Mouse (Mus musculus): ENCODE data around the gene Olfr799. TPM values are rescaled to one million over a fixed set of nuclear protein-coding genes. Genes with fewer than 3 reads are reported as not detected.

Olfr799 gene
- not detected in 2 replicates for polyA plus RNA-seq (2015; fragmentation: Nextera tagmentation; extraction: Ambion mirVana)

DNA sequence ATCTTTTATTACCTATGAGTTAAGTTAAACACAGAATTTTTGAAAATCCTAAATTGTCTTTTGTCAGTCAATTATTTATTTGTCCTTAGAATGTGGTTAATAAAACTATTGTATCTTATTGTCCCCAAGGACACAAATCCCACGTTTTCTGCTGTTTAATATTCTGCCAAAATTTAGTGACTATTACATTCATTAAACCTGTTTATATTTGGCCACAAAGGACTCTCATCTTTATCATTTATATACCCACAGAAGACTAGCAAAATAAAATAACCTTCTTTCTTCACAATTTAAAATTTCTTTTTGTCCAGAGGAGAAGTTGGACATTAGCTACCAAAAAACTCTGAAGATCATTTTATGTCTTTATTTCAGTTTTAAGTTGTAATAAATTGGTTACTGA lies at the start of gene Olfr799:
Gene Olfr799, plus strand, starts transcription at position 301 of the 400 bp plus-strand sequence.
- Histone ChIP-seq H3K27ac (no peak within 1 kb of the TSS), H3K4me3 (no peak within 1 kb of the TSS), H3K4me2 (no peak within 1 kb of the TSS), H3K9me3 (no peaks in the 10 kb centered on the region), H3K27me3 (no peaks in the 10 kb centered on the region), H3K36me3 (no peaks in the 10 kb centered on the region), H3K9ac (no peak within 1 kb of the TSS), H3K4me1 (replicated peaks) (no peaks in the 10 kb centered on the region)
- no peak for ATAC-seq (ENCODE audit: low FRiP score)
- 43% methylated on average over 1 of the region's 1 CpGs for WGBS

DNA sequence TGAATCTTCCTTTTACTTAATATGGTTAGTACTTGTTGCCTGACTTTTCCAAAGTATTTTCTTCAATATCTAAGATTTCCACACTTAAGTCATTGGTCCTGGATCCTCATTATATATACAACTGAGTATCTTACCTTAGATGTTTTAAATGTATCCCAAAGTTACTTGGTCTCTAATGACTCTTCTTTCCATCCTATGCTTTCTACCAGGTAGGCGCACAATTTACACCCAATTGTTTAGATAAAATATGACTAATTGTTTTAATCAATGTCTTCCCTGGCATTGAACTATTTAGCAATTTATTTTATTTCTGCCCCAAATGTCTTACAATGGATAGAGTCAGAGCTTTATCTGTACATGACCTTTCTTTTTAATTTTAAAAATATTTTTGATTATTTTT lies 24.8 kb upstream of the Olfr799 start, which contains the start of gene Olfr796:
Gene Olfr796, minus strand, starts transcription at position 101 of the 400 bp plus-strand sequence.
- ATAC-seq (ENCODE audit: low FRiP score): no peak
- no peaks in the 10 kb centered on the region for H3K27me3 ChIP-seq
- no peak within 1 kb of the TSS for H3K4me3 ChIP-seq
- no peaks in the 10 kb centered on the region for H3K9me3 ChIP-seq
- no peaks in the 10 kb centered on the region for H3K4me1 ChIP-seq (replicated peaks)
- 98% methylated on average over 1 of the region's 1 CpGs for WGBS
- no peaks in the 10 kb centered on the region for H3K36me3 ChIP-seq
- no peak within 1 kb of the TSS for H3K4me2 ChIP-seq
- no peak within 1 kb of the TSS for H3K9ac ChIP-seq
- no peak within 1 kb of the TSS for H3K27ac ChIP-seq

DNA sequence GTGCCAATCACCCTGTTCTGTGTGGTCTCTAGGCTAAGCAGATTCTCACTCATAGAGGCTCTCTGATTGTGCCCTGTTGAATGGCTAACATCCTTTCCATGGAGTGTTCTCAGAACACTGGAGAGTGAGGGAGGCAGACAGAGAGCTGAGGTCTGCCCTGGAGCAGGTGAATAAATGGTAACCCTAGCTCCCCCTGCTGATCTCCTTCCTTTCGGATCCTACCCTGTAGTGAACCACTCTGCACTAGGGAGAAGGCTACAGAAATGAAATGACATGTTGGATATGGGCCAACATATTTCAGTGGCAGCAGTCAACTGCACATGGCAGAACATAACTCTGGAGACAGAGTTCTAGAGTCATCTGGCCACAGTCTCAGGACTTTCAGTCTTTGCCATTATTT lies 15.6 kb upstream of the Olfr799 start:
- no peaks in the 10 kb centered on the region for H3K9me3 ChIP-seq
- no peak for ATAC-seq (ENCODE audit: low FRiP score)
- H3K27ac ChIP-seq: no peak overlapping the region
- 14% methylated on average over 1 of the region's 1 CpGs for WGBS
- H3K4me1 ChIP-seq (replicated peaks): no peaks in the 10 kb centered on the region
- H3K36me3 ChIP-seq: no peaks in the 10 kb centered on the region
- no peak overlapping the region for H3K4me3 ChIP-seq
- H3K4me2 ChIP-seq: no peak overlapping the region
- no peaks in the 10 kb centered on the region for H3K27me3 ChIP-seq
- H3K9ac ChIP-seq: no peak overlapping the region

DNA sequence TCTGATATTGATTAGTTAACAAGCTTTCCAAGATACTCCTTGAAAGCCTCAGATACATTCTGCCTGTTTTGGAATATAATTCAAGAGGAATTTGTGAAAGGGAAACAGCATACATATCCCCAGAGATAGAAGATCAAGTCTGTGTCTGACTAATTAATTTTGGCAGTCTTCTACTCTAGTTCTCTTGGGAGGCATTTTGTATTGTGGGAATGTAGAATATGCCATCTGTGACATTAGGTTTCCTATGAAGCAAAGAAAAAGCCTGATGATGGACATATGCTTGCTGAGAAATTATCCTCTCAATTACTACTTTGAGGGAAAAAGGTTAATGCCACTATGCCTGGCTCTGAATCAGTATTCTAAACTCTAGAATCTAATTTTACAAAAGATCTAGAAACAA lies 14.0 kb upstream of the Olfr799 start:
- no peaks in the 10 kb centered on the region for H3K27me3 ChIP-seq
- H3K4me1 ChIP-seq (replicated peaks): no peaks in the 10 kb centered on the region
- no peak overlapping the region for H3K27ac ChIP-seq
- H3K4me2 ChIP-seq: no peak overlapping the region
- no peak for ATAC-seq (ENCODE audit: low FRiP score)
- no peak overlapping the region for H3K9ac ChIP-seq
- H3K4me3 ChIP-seq: no peak overlapping the region
- no peaks in the 10 kb centered on the region for H3K9me3 ChIP-seq
- no peaks in the 10 kb centered on the region for H3K36me3 ChIP-seq

DNA sequence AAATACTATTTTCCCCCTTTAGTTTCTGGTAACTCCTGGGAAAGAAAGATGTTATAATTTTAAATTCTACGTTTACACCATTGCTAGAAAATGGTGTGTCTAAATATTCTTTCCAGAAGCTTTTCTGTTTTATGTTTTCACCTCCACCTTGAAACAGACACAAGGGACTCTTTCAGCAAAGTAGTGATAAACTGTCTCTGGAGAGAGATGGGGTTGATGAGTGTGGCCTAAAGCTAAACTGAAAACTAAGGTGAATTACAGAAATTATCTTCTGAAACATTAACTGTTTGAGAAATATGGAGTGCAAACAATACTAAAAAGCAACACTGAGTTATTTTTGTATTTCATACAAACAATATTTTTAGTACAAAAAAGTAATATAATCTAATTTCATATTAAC lies 9.4 kb upstream of the Olfr799 start, which contains the start of gene Olfr798:
Gene Olfr798, minus strand, starts transcription at position 101 of the 400 bp plus-strand sequence.
- Histone ChIP-seq H3K27me3 (no peaks in the 10 kb centered on the region), H3K27ac (no peak within 1 kb of the TSS), H3K4me3 (no peak within 1 kb of the TSS), H3K9ac (no peak within 1 kb of the TSS), H3K4me1 (replicated peaks) (no peaks in the 10 kb centered on the region), H3K36me3 (no peaks in the 10 kb centered on the region), H3K9me3 (no peaks in the 10 kb centered on the region), H3K4me2 (no peak within 1 kb of the TSS)
- ATAC-seq (ENCODE audit: low FRiP score): no peak
- 89% methylated on average over 1 of the region's 1 CpGs for WGBS

DNA sequence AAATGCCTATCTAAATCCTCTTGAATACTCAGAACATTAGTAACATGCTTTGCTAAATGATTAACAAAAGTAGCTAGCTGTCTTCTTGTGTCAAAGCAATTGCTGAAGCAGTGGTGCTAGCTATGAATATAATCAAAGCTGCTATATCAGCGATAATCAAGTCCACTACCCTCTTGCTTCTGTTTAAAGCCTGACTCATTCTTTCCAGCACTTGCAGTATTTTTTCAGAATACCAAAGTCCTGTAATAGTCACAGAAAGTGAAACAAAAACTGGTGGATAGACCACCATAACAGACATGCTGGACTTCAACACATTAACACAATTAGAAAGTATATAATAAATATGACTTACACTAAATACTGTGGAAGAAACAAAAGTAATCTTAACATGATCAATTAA lies 14.5 kb downstream of the Olfr799 start:
- ATAC-seq (ENCODE audit: low FRiP score): no peak
- H3K27ac ChIP-seq: no peak overlapping the region
- no peaks in the 10 kb centered on the region for H3K4me1 ChIP-seq (replicated peaks)
- no peaks in the 10 kb centered on the region for H3K9me3 ChIP-seq
- 89% methylated on average over 1 of the region's 1 CpGs for WGBS
- H3K36me3 ChIP-seq: no peaks in the 10 kb centered on the region
- no peak overlapping the region for H3K4me2 ChIP-seq
- no peak overlapping the region for H3K9ac ChIP-seq
- no peak overlapping the region for H3K4me3 ChIP-seq
- H3K27me3 ChIP-seq: no peaks in the 10 kb centered on the region

DNA sequence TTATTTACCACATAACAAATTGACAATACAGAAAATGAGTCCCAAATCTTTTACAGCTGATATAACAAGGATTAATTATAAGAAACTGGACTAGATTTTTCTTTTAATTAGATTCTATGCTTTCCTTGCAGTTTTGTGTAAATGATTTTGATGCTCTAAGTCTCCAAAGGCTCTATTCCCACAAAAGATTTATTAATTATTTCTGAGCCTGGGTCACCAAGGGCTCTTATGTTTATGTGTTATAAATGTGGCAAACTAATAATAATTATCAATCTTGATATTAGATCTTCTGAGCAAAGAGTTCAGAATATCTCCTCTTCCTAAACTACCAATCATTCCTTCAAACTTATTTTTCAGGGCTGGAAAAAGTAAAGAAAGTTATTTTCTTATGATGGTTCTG lies 20.1 kb downstream of the Olfr799 start, which contains the start of gene Olfr800:
Gene Olfr800, plus strand, starts transcription at position 301 of the 400 bp plus-strand sequence.
- H3K4me3 ChIP-seq: no peak within 1 kb of the TSS
- no peak within 1 kb of the TSS for H3K4me2 ChIP-seq
- H3K4me1 ChIP-seq (replicated peaks): no peaks in the 10 kb centered on the region
- ATAC-seq (ENCODE audit: low FRiP score): no peak
- no peaks in the 10 kb centered on the region for H3K36me3 ChIP-seq
- no peaks in the 10 kb centered on the region for H3K27me3 ChIP-seq
- no peak within 1 kb of the TSS for H3K9ac ChIP-seq
- H3K9me3 ChIP-seq: no peaks in the 10 kb centered on the region
- H3K27ac ChIP-seq: no peak within 1 kb of the TSS

DNA sequence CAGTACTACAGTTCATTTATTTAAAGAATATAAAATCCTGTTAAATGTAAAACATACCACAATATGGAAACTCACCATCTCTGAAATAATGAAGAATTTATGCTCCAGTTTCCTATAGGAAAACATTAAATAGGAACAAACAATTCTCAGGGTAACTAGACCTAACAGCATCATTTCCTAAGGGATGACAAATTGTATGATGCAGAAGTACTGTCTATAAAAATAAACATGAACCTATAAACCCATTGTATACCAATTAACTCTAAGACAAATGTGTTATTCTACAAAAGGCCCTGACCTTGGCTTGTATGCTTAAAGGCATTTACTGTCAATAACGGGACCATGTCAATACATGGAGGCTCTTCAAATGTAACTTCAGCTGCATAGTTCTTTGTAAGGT lies 36.5 kb downstream of the Olfr799 start, which contains the start of gene Olfr801:
Gene Olfr801, minus strand, starts transcription at position 101 of the 400 bp plus-strand sequence.
- Histone ChIP-seq H3K27me3 (no peaks in the 10 kb centered on the region), H3K36me3 (no peaks in the 10 kb centered on the region), H3K27ac (no peak within 1 kb of the TSS), H3K4me1 (replicated peaks) (no peaks in the 10 kb centered on the region), H3K9ac (no peak within 1 kb of the TSS), H3K9me3 (no peaks in the 10 kb centered on the region), H3K4me3 (no peak within 1 kb of the TSS), H3K4me2 (no peak within 1 kb of the TSS)
- WGBS: 82% methylated on average over 1 of the region's 1 CpGs
- ATAC-seq (ENCODE audit: low FRiP score): no peak

DNA sequence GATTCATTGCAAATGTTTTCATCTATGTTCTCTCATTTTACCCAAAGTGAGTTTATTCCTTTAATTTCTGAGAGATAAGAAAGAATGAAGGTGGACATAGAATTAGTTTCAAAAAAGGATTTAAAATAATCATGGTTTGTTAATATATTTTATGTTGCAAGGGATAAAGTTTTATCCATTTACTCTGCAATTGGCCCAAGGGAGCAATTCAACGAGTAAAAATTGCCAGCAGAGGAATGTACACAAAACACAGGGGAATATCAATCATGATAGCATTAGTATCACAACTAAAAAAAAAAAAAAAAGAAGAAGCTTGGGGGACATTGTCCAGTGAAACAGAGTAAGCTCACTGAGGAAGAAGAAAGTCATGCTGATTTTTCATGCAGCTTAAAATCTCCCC lies 50.8 kb downstream of the Olfr799 start, which contains the start of gene Olfr802:
Gene Olfr802, minus strand, starts transcription at position 101 of the 400 bp plus-strand sequence.
- Histone ChIP-seq H3K27me3 (no peaks in the 10 kb centered on the region), H3K36me3 (no peaks in the 10 kb centered on the region), H3K4me3 (no peak within 1 kb of the TSS), H3K4me2 (no peak within 1 kb of the TSS), H3K9me3 (no peaks in the 10 kb centered on the region), H3K4me1 (replicated peaks) (no peaks in the 10 kb centered on the region), H3K27ac (no peak within 1 kb of the TSS), H3K9ac (no peak within 1 kb of the TSS)
- WGBS: 75% methylated on average over 1 of the region's 1 CpGs
- no peak for ATAC-seq (ENCODE audit: low FRiP score)

DNA sequence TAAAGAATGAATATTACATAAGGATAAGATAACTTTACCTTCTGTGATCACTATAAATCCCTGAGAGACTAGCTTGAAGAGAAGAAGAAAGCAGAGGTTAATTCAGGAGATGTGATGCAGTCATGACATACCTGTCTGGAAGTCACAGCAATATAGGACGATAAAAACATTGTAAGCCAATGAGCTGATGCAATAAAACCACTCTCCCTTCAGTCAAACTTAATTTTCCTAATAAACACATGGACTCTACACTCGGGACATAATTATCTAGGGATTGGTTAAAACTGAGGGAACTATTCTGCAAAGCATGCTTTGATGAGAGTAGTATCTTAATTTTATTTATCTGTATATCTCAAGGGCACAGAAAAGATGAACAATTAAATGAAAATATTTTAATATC lies 56.9 kb downstream of the Olfr799 start, which contains the start of gene Olfr803:
Gene Olfr803, minus strand, starts transcription at position 101 of the 400 bp plus-strand sequence.
- WGBS: 90% methylated on average over 2 of the region's 2 CpGs
- Histone ChIP-seq H3K27me3 (no peaks in the 10 kb centered on the region), H3K9ac (no peak within 1 kb of the TSS), H3K27ac (no peak within 1 kb of the TSS), H3K4me1 (replicated peaks) (no peaks in the 10 kb centered on the region), H3K36me3 (no peaks in the 10 kb centered on the region), H3K4me2 (no peak within 1 kb of the TSS), H3K4me3 (no peak within 1 kb of the TSS), H3K9me3 (no peaks in the 10 kb centered on the region)
- ATAC-seq (ENCODE audit: low FRiP score): no peak

Other genes with a start within 250 kb of the Olfr799 start
- not detected in 2 replicates for gene Olfr785, start 232.1 kb upstream of the Olfr799 start, polyA plus RNA-seq (2015; fragmentation: Nextera tagmentation; extraction: Ambion mirVana)
- gene Olfr786, start 210.2 kb upstream of the Olfr799 start, polyA plus RNA-seq (2015; fragmentation: Nextera tagmentation; extraction: Ambion mirVana): not detected in 2 replicates
- not detected in 2 replicates for gene Olfr787, start 175.6 kb upstream of the Olfr799 start, polyA plus RNA-seq (2015; fragmentation: Nextera tagmentation; extraction: Ambion mirVana)
- not detected in 2 replicates for gene Olfr788, start 166.5 kb upstream of the Olfr799 start, polyA plus RNA-seq (2015; fragmentation: Nextera tagmentation; extraction: Ambion mirVana)
- gene Olfr789, start 152.7 kb upstream of the Olfr799 start, polyA plus RNA-seq (2015; fragmentation: Nextera tagmentation; extraction: Ambion mirVana): not detected in 2 replicates
- not detected in 2 replicates for gene Olfr790, start 139.0 kb upstream of the Olfr799 start, polyA plus RNA-seq (2015; fragmentation: Nextera tagmentation; extraction: Ambion mirVana)
- not detected in 2 replicates for gene Olfr791, start 115.7 kb upstream of the Olfr799 start, polyA plus RNA-seq (2015; fragmentation: Nextera tagmentation; extraction: Ambion mirVana)
- gene Olfr792, start 98.3 kb upstream of the Olfr799 start, polyA plus RNA-seq (2015; fragmentation: Nextera tagmentation; extraction: Ambion mirVana): not detected in 2 replicates
- not detected in 2 replicates for gene Olfr794, start 69.8 kb upstream of the Olfr799 start, polyA plus RNA-seq (2015; fragmentation: Nextera tagmentation; extraction: Ambion mirVana)
- gene Olfr796, start 24.9 kb upstream of the Olfr799 start, polyA plus RNA-seq (2015; fragmentation: Nextera tagmentation; extraction: Ambion mirVana): not detected in 2 replicates
- gene Olfr798, start 9.6 kb upstream of the Olfr799 start, polyA plus RNA-seq (2015; fragmentation: Nextera tagmentation; extraction: Ambion mirVana): not detected in 2 replicates
- gene Olfr800, start 20.2 kb downstream of the Olfr799 start, polyA plus RNA-seq (2015; fragmentation: Nextera tagmentation; extraction: Ambion mirVana): not detected in 2 replicates
- gene Olfr801, start 36.4 kb downstream of the Olfr799 start, polyA plus RNA-seq (2015; fragmentation: Nextera tagmentation; extraction: Ambion mirVana): not detected in 2 replicates
- 0.03 TPM in 1 of 2 replicates, not detected in the other for gene Olfr802, start 50.7 kb downstream of the Olfr799 start, polyA plus RNA-seq (2015; fragmentation: Nextera tagmentation; extraction: Ambion mirVana)
- gene Olfr803, start 56.8 kb downstream of the Olfr799 start, polyA plus RNA-seq (2015; fragmentation: Nextera tagmentation; extraction: Ambion mirVana): not detected in 2 replicates
- gene Olfr804, start 65.7 kb downstream of the Olfr799 start, polyA plus RNA-seq (2015; fragmentation: Nextera tagmentation; extraction: Ambion mirVana): not detected in 2 replicates
- not detected in 2 replicates for gene Olfr805, start 91.9 kb downstream of the Olfr799 start, polyA plus RNA-seq (2015; fragmentation: Nextera tagmentation; extraction: Ambion mirVana)
- not detected in 2 replicates for gene Olfr806, start 104.4 kb downstream of the Olfr799 start, polyA plus RNA-seq (2015; fragmentation: Nextera tagmentation; extraction: Ambion mirVana)
- gene Olfr807, start 120.3 kb downstream of the Olfr799 start, polyA plus RNA-seq (2015; fragmentation: Nextera tagmentation; extraction: Ambion mirVana): not detected in 2 replicates
- not detected in 2 replicates for gene Olfr808, start 128.0 kb downstream of the Olfr799 start, polyA plus RNA-seq (2015; fragmentation: Nextera tagmentation; extraction: Ambion mirVana)
- gene Olfr809, start 137.2 kb downstream of the Olfr799 start, polyA plus RNA-seq (2015; fragmentation: Nextera tagmentation; extraction: Ambion mirVana): not detected in 2 replicates
- gene Olfr810, start 157.4 kb downstream of the Olfr799 start, polyA plus RNA-seq (2015; fragmentation: Nextera tagmentation; extraction: Ambion mirVana): not detected in 2 replicates
- gene Olfr811, start 166.9 kb downstream of the Olfr799 start, polyA plus RNA-seq (2015; fragmentation: Nextera tagmentation; extraction: Ambion mirVana): not detected in 2 replicates
- not detected in 2 replicates for gene Olfr812, start 208.6 kb downstream of the Olfr799 start, polyA plus RNA-seq (2015; fragmentation: Nextera tagmentation; extraction: Ambion mirVana)
- not detected in 2 replicates for gene Olfr813, start 217.9 kb downstream of the Olfr799 start, polyA plus RNA-seq (2015; fragmentation: Nextera tagmentation; extraction: Ambion mirVana)
- gene Olfr814, start 242.4 kb downstream of the Olfr799 start, polyA plus RNA-seq (2015; fragmentation: Nextera tagmentation; extraction: Ambion mirVana): not detected in 2 replicates

All from hindbrain, embryonic 13.5 days (tissue).